Mouse (Mus musculus) hindbrain, embryonic 12.5 days (tissue): ENCODE measurements around the gene Fcnb. TPM values are rescaled to one million over a fixed set of nuclear protein-coding genes. Genes with fewer than 3 reads are reported as not detected.

Experiments used
- ATAC-seq: fragments of 200-750 bp; cut with Nextera tagmentation; 2 replicates; pipeline ENCODE4 v1.8.0; 2017; ENCODE audit warnings: moderate TSS enrichment; ENCODE audit not compliant: low FRiP score
- H3K27ac ChIP-seq: fragments of 300-500 bp; sonication (generic); 2 replicates; pipeline ENCODE4 v1.5.1; 2016; ENCODE audit warnings: mild to moderate bottlenecking
- H3K27me3 ChIP-seq: fragments of 300-500 bp; sonication (generic); 2 replicates; pipeline ENCODE4 v1.6.1; 2016; ENCODE audit warnings: mild to moderate bottlenecking
- H3K36me3 ChIP-seq: fragments of 300-500 bp; sonication (generic); 2 replicates; pipeline ENCODE4 v1.6.1; 2016; ENCODE audit warnings: mild to moderate bottlenecking
- H3K4me1 ChIP-seq: fragments of 300-500 bp; sonication (generic); 2 replicates; pipeline ENCODE4 v1.6.1; 2016
- H3K4me2 ChIP-seq: fragments of 300-500 bp; sonication (generic); replicated peaks from 2 replicates; pipeline ENCODE4 v1.6.1; 2016; ENCODE audit warnings: mild to moderate bottlenecking
- H3K4me3 ChIP-seq: fragments of 300-500 bp; sonication (generic); 2 replicates; pipeline ENCODE4 v1.5.1; 2016; ENCODE audit warnings: mild to moderate bottlenecking
- H3K9ac ChIP-seq: fragments of 300-500 bp; sonication (generic); 2 replicates; pipeline ENCODE4 v1.6.1; 2016; ENCODE audit warnings: mild to moderate bottlenecking, moderate library complexity
- H3K9me3 ChIP-seq: fragments of 300-500 bp; sonication (generic); replicated peaks from 2 replicates; pipeline ENCODE4 v1.6.1; 2016; ENCODE audit warnings: mild to moderate bottlenecking
- WGBS: fragments of 180-500 bp; shearing (Covaris S2); methylation state at CpG from one replicate; pipeline ENCODE4 v1.1.7; 2016; 5-methylcytosine and 5-hydroxymethylcytosine counted together
- polyA plus RNA-seq: library from polyadenylated mRNA; unstranded; fragments of >200 nt; fragmentation: Nextera tagmentation; extraction: Ambion mirVana; gene quantifications from 2 replicates; pipeline ENCODE4 v1.2.1, GENCODE M21; 2016

The Fcnb gene
- polyA plus RNA-seq, 1 experiment from 2014 or later = 0.66 TPM

- 90% methylated on average over 10 of the region's 10 CpGs for WGBS
- no peak for ATAC-seq
Observed at GRCm38 (mm10) chr2:28039647-28040325, 44.9 kb downstream of the Fcnb start.

DNA sequence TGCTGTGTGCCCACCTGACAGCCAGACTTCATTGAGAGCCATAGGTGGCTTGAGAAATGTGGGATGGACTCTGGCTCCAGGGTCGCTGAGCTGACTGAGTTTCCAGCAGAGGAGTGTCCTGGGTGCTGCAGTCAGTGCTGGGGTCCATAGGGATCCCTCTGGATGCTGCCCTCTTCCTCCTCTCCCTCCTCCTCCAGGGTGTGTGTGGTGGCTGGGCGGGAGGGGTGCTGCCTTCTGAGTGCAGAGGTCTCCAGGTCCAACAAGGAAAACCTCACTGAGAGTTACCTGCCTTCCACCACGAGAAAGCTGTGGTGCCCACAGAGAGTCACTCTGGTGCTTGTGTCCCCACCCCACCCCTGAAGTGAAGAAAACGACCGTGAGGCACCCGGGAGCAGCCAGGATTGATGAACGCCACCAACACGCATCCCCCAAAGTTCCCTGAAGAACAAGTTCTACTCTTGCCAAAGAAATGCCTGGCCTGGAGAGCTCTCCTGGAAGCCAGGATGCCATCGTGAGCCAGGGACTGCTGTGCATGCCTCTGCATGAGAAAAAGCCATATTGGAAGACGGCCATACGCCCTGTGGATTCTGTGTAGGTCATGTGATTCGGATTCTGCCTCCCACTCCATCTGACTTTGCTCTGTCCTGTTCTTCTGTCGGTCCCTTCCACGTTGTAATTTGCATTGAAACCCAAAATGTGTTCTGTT, 46.1 kb downstream of the Fcnb start:
- H3K27ac ChIP-seq = no peak overlapping the region
- no peak overlapping the region for H3K4me3 ChIP-seq
- no peaks in the 10 kb centered on the region for H3K36me3 ChIP-seq
- H3K27me3 ChIP-seq = no peaks in the 10 kb centered on the region
- H3K9ac ChIP-seq = no peak overlapping the region
- H3K9me3 ChIP-seq = 0 out of 2 replicates have a peak, but pooled peaks cover 2% of the 10 kb centered on the region
- no peak for ATAC-seq
- no peak overlapping the region for H3K4me2 ChIP-seq
- peaks cover 5% of the 10 kb centered on the region; the same call in 1 of the 2 replicates for H3K4me1 ChIP-seq
- 83% methylated on average over 14 of the region's 14 CpGs for WGBS

More at GRCm38 (mm10) chr2:28039647-28040325, 44.9 kb downstream of the Fcnb start:
- Histone ChIP-seq H3K4me1 (no peaks in the 10 kb centered on the region), H3K9ac (no peak overlapping the region), H3K27ac (no peak overlapping the region), H3K9me3 (0 out of 2 replicates have a peak, but pooled peaks cover 2% of the 10 kb centered on the region), H3K4me3 (no peak overlapping the region), H3K27me3 (no peaks in the 10 kb centered on the region), H3K4me2 (no peak overlapping the region), H3K36me3 (no peaks in the 10 kb centered on the region)

DNA sequence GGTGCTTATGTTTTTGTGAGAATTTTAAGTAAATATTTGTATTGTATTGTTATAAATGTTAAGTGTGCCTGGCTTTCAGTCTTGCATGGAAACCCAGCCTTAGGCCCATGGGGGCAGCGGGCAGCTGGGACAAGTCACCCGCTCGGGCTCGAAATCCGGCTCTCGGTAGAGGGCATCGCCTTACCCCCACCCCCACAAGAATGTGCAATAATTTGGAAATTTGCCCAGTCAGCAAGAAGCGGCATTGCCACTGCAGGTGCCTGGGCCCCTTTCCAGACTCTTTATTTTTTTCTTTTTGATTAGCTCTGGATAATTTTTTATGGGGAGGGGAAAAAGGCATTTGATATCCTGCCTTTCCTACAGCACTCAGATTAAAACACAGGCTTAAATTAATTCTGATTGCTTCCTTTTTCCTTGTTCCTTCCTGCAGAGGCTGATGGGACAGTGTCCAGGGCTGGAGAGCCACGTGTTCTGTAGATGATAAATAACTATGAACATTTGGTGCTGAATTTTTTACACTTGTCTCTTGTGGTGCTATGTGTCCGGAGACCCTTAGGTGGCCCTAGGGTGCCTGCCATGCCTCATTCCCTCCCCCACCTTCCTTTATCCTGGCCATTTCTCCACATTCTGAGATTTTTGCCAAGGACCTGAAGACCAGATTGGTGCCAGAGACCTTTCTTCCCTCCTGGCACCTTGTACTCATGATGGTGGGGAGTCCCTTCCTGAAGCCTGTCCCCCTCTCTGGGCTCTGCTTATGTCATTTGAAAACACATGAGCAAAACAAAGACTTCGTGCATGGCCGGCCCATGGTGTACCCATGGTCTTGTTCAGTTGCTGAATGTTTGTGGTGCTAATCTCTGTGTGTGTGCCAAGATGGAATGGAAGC, 46.9 kb downstream of the Fcnb start:
- Histone ChIP-seq H3K9me3 (no peaks in the 10 kb centered on the region), H3K9ac (no peak overlapping the region), H3K4me2 (no peak overlapping the region), H3K36me3 (no peaks in the 10 kb centered on the region), H3K4me1 (peaks cover 5% of the 10 kb centered on the region; the same call in 1 of the 2 replicates), H3K4me3 (no peak overlapping the region), H3K27me3 (no peaks in the 10 kb centered on the region), H3K27ac (no peak overlapping the region)
- WGBS = 80% methylated on average over 12 of the region's 12 CpGs
- no peak for ATAC-seq

GRCm38 (mm10) chr2:28036788-28037187, 47.9 kb downstream of the Fcnb start:
- H3K27me3 ChIP-seq = no peaks in the 10 kb centered on the region
- no peaks in the 10 kb centered on the region for H3K9me3 ChIP-seq
- no peak overlapping the region for H3K9ac ChIP-seq
- H3K36me3 ChIP-seq = no peaks in the 10 kb centered on the region
- H3K4me3 ChIP-seq = no peak overlapping the region
- peaks cover 5% of the 10 kb centered on the region; the same call in 1 of the 2 replicates for H3K4me1 ChIP-seq
- no peak overlapping the region for H3K27ac ChIP-seq
- WGBS = 91% methylated on average over 13 of the region's 13 CpGs
- ATAC-seq = no peak
- H3K4me2 ChIP-seq = no peak overlapping the region

GRCm38 (mm10) chr2:28034011-28034710, 50.5 kb downstream of the Fcnb start:
- Histone ChIP-seq H3K9me3 (no peaks in the 10 kb centered on the region), H3K4me1 (peaks cover 5% of the 10 kb centered on the region; the same call in 1 of the 2 replicates), H3K4me3 (no peak overlapping the region), H3K4me2 (no peak overlapping the region), H3K36me3 (peaks cover 2% of the 10 kb centered on the region; the same call in 1 of the 2 replicates), H3K27me3 (no peaks in the 10 kb centered on the region), H3K27ac (no peak overlapping the region), H3K9ac (no peak overlapping the region)
- 66% methylated on average over 13 of the region's 13 CpGs for WGBS
- ATAC-seq = no peak

DNA sequence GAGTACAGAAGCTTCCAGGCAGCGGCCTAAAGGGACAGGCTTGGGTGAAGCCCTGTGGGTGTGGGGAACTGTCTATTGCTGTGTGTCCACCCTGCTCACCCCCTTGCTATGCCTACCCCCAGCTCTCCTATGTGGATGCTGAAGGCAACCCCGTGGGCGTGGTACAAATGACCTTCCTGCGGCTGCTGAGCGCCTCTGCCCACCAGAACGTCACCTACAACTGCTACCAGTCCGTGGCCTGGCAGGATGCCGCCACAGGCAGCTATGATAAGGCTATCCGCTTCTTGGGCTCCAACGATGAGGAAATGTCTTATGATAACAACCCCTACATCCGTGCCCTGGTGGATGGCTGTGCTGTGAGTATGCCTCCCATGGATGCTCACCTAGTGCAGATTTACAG, 52.2 kb downstream of the Fcnb start:
- no peak overlapping the region for H3K27ac ChIP-seq
- no peaks in the 10 kb centered on the region for H3K9me3 ChIP-seq
- peaks cover 11% of the 10 kb centered on the region; the same call in 1 of the 2 replicates for H3K36me3 ChIP-seq
- H3K9ac ChIP-seq = no peak overlapping the region
- no peak overlapping the region for H3K4me3 ChIP-seq
- no peak for ATAC-seq
- no peak overlapping the region for H3K4me2 ChIP-seq
- H3K4me1 ChIP-seq = peaks cover 5% of the 10 kb centered on the region; the same call in 1 of the 2 replicates
- WGBS = 92% methylated on average over 11 of the region's 11 CpGs
- H3K27me3 ChIP-seq = no peaks in the 10 kb centered on the region

DNA sequence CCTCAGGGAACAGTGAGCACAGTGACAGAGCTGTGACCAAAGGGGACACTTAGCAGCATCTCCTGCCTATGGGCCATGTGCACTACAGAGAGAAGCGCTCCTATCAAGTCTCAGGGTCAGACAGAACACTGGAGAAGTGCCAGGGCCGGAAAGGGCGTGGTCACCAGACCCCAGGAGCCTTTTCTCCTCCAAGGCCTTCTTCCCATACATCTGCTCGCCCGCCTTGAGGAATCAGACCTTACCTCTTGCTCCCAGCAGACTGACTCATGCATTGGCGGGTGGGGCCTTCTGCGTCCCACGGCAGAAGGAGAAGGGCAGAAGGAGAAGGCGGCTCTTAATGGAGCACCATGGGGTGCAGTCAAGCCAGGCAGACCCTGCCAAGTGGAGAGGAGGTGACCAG, 52.8 kb downstream of the Fcnb start:
- Histone ChIP-seq H3K9me3 (no peaks in the 10 kb centered on the region), H3K27ac (no peak overlapping the region), H3K4me2 (no peak overlapping the region), H3K4me3 (no peak overlapping the region), H3K27me3 (no peaks in the 10 kb centered on the region), H3K9ac (no peak overlapping the region), H3K36me3 (peaks cover 12% of the 10 kb centered on the region; the same call in 1 of the 2 replicates), H3K4me1 (peaks cover 5% of the 10 kb centered on the region; the same call in 1 of the 2 replicates)
- ATAC-seq = no peak
- 84% methylated on average over 7 of the region's 9 CpGs for WGBS

Other genes with a start within 250 kb of the Fcnb start
- gene Col5a1, start 198.5 kb downstream of the Fcnb start, polyA plus RNA-seq = 45.9 and 55.2 TPM in 2 replicates
- gene Olfm1, start 108.1 kb upstream of the Fcnb start, polyA plus RNA-seq = 189 and 191 TPM in 2 replicates